Mouse (Mus musculus): ENCODE data around the gene Sh3gl2. TPM values are rescaled to one million over a fixed set of nuclear protein-coding genes. Genes with fewer than 3 reads are reported as not detected.

The Sh3gl2 gene
- 18.6 TPM in 2 replicates for polyA plus RNA-seq (2011; ENCODE audit: insufficient read depth, insufficient read length, low read depth, missing spikeins)

GRCm38 (mm10) chr4:85205071-85205635 is at the start of gene Sh3gl2:
Gene Sh3gl2 (plus strand): TSS chr4:85205126.
- H3K9me3 ChIP-seq (replicated peaks; ENCODE audit: control insufficient read depth, insufficient read depth, low read length, poor library complexity, severe bottlenecking): no peaks in the 10 kb centered on the region
- peak within 1 kb of the TSS; percentile 63 for H3K4me3 ChIP-seq (ENCODE audit: low read depth, low read length)
- no peaks in the 10 kb centered on the region for H3K27me3 ChIP-seq (ENCODE audit: control insufficient read depth, insufficient read depth, low read length, poor library complexity, severe bottlenecking)
- no peaks in the 10 kb centered on the region for H3K36me3 ChIP-seq (ENCODE audit: control insufficient read depth, insufficient read depth, low read length, poor library complexity, severe bottlenecking)
- peak within 1 kb of the TSS; percentile 70 for H3K9ac ChIP-seq (ENCODE audit: low read depth, poor library complexity, severe bottlenecking)
- TF ChIP-seq POLR2A (IDR thresholded peaks at IDR 0.05; ENCODE audit: insufficient read depth, low read length) (peak; percentile 12), EP300 (IDR thresholded peaks at IDR 0.05; ENCODE audit: insufficient read depth, low read depth, low read length) (no peak)
- no peak within 1 kb of the TSS for H3K27ac ChIP-seq (ENCODE audit: insufficient read depth, low read length)
- H3K4me1 ChIP-seq (ENCODE audit: control insufficient read depth, insufficient read depth, low read length): peaks cover 1% of the 10 kb centered on the region

- TF ChIP-seq POLR2A (IDR thresholded peaks at IDR 0.05; ENCODE audit: insufficient read depth, low read length) (no peak), EP300 (IDR thresholded peaks at IDR 0.05; ENCODE audit: insufficient read depth, low read depth, low read length) (no peak), CTCF (IDR thresholded peaks at IDR 0.05; ENCODE audit: low read depth, low read length) (no peak)
- H3K27me3 ChIP-seq (ENCODE audit: control insufficient read depth, insufficient read depth, low read length, poor library complexity, severe bottlenecking): no peaks in the 10 kb centered on the region
- H3K9ac ChIP-seq (ENCODE audit: low read depth, poor library complexity, severe bottlenecking): no peak overlapping the region
- H3K9me3 ChIP-seq (replicated peaks; ENCODE audit: control insufficient read depth, insufficient read depth, low read length, poor library complexity, severe bottlenecking): no peaks in the 10 kb centered on the region
- H3K27ac ChIP-seq (ENCODE audit: insufficient read depth, low read length): no peak overlapping the region
- no peak overlapping the region for H3K4me3 ChIP-seq (ENCODE audit: low read depth, low read length)
- peaks cover 5% of the 10 kb centered on the region for H3K4me1 ChIP-seq (ENCODE audit: control insufficient read depth, insufficient read depth, low read length)
- H3K36me3 ChIP-seq (ENCODE audit: control insufficient read depth, insufficient read depth, low read length, poor library complexity, severe bottlenecking): no peaks in the 10 kb centered on the region
Observed at GRCm38 (mm10) chr4:85161156-85161555, 43.8 kb upstream of the Sh3gl2 start.

- H3K4me3 ChIP-seq (ENCODE audit: low read depth, low read length): no peak overlapping the region
- no peaks in the 10 kb centered on the region for H3K36me3 ChIP-seq (ENCODE audit: control insufficient read depth, insufficient read depth, low read length, poor library complexity, severe bottlenecking)
- TF ChIP-seq CTCF (IDR thresholded peaks at IDR 0.05; ENCODE audit: low read depth, low read length) (peak; percentile 83), EP300 (IDR thresholded peaks at IDR 0.05; ENCODE audit: insufficient read depth, low read depth, low read length) (peak; percentile 79), POLR2A (IDR thresholded peaks at IDR 0.05; ENCODE audit: insufficient read depth, low read length) (no peak)
- H3K27me3 ChIP-seq (ENCODE audit: control insufficient read depth, insufficient read depth, low read length, poor library complexity, severe bottlenecking): no peaks in the 10 kb centered on the region
- H3K9ac ChIP-seq (ENCODE audit: low read depth, poor library complexity, severe bottlenecking): no peak overlapping the region
- H3K27ac ChIP-seq (ENCODE audit: insufficient read depth, low read length): no peak overlapping the region
- no peaks in the 10 kb centered on the region for H3K9me3 ChIP-seq (replicated peaks; ENCODE audit: control insufficient read depth, insufficient read depth, low read length, poor library complexity, severe bottlenecking)
- H3K4me1 ChIP-seq (ENCODE audit: control insufficient read depth, insufficient read depth, low read length): peaks cover 5% of the 10 kb centered on the region
Observed at GRCm38 (mm10) chr4:85162468-85163312, 42.2 kb upstream of the Sh3gl2 start.

GRCm38 (mm10) chr4:85163313-85163615 is 41.7 kb upstream of the Sh3gl2 start:
- Histone ChIP-seq H3K27ac (ENCODE audit: insufficient read depth, low read length) (no peak overlapping the region), H3K4me1 (ENCODE audit: control insufficient read depth, insufficient read depth, low read length) (peaks cover 5% of the 10 kb centered on the region), H3K9ac (ENCODE audit: low read depth, poor library complexity, severe bottlenecking) (no peak overlapping the region), H3K36me3 (ENCODE audit: control insufficient read depth, insufficient read depth, low read length, poor library complexity, severe bottlenecking) (no peaks in the 10 kb centered on the region), H3K27me3 (ENCODE audit: control insufficient read depth, insufficient read depth, low read length, poor library complexity, severe bottlenecking) (no peaks in the 10 kb centered on the region), H3K9me3 (replicated peaks; ENCODE audit: control insufficient read depth, insufficient read depth, low read length, poor library complexity, severe bottlenecking) (no peaks in the 10 kb centered on the region), H3K4me3 (ENCODE audit: low read depth, low read length) (no peak overlapping the region)
- TF ChIP-seq CTCF (IDR thresholded peaks at IDR 0.05; ENCODE audit: low read depth, low read length) (no peak), POLR2A (IDR thresholded peaks at IDR 0.05; ENCODE audit: insufficient read depth, low read length) (no peak), EP300 (IDR thresholded peaks at IDR 0.05; ENCODE audit: insufficient read depth, low read depth, low read length) (no peak)

GRCm38 (mm10) chr4:85168001-85168400 is 36.9 kb upstream of the Sh3gl2 start:
- Histone ChIP-seq H3K9me3 (replicated peaks; ENCODE audit: control insufficient read depth, insufficient read depth, low read length, poor library complexity, severe bottlenecking) (no peaks in the 10 kb centered on the region), H3K36me3 (ENCODE audit: control insufficient read depth, insufficient read depth, low read length, poor library complexity, severe bottlenecking) (no peaks in the 10 kb centered on the region), H3K4me1 (ENCODE audit: control insufficient read depth, insufficient read depth, low read length) (peaks cover 7% of the 10 kb centered on the region), H3K27ac (ENCODE audit: insufficient read depth, low read length) (no peak overlapping the region), H3K27me3 (ENCODE audit: control insufficient read depth, insufficient read depth, low read length, poor library complexity, severe bottlenecking) (no peaks in the 10 kb centered on the region), H3K9ac (ENCODE audit: low read depth, poor library complexity, severe bottlenecking) (no peak overlapping the region), H3K4me3 (ENCODE audit: low read depth, low read length) (0 out of 2 replicates have a peak overlapping the region, but pooled peaks have one; percentile 2)
- no peak for TF ChIP-seq POLR2A (IDR thresholded peaks at IDR 0.05; ENCODE audit: insufficient read depth, low read length)

- TF ChIP-seq CTCF (IDR thresholded peaks at IDR 0.05; ENCODE audit: low read depth, low read length) (no peak), POLR2A (IDR thresholded peaks at IDR 0.05; ENCODE audit: insufficient read depth, low read length) (no peak), EP300 (IDR thresholded peaks at IDR 0.05; ENCODE audit: insufficient read depth, low read depth, low read length) (no peak)
Observed at GRCm38 (mm10) chr4:85175466-85175865, 29.5 kb upstream of the Sh3gl2 start.

More at GRCm38 (mm10) chr4:85175466-85175865, 29.5 kb upstream of the Sh3gl2 start:
- H3K27ac ChIP-seq (ENCODE audit: insufficient read depth, low read length): no peak overlapping the region
- H3K9ac ChIP-seq (ENCODE audit: low read depth, poor library complexity, severe bottlenecking): no peak overlapping the region
- no peaks in the 10 kb centered on the region for H3K9me3 ChIP-seq (replicated peaks; ENCODE audit: control insufficient read depth, insufficient read depth, low read length, poor library complexity, severe bottlenecking)
- H3K27me3 ChIP-seq (ENCODE audit: control insufficient read depth, insufficient read depth, low read length, poor library complexity, severe bottlenecking): no peaks in the 10 kb centered on the region; the same call in 1 of the 2 replicates
- H3K4me3 ChIP-seq (ENCODE audit: low read depth, low read length): no peak overlapping the region
- no peaks in the 10 kb centered on the region for H3K4me1 ChIP-seq (ENCODE audit: control insufficient read depth, insufficient read depth, low read length)
- no peaks in the 10 kb centered on the region for H3K36me3 ChIP-seq (ENCODE audit: control insufficient read depth, insufficient read depth, low read length, poor library complexity, severe bottlenecking)
